Mouse (Mus musculus) hindbrain, postnatal 0 days (tissue): Measurements from ENCODE around the gene Kcnq1. TPM values are rescaled to one million over a fixed set of nuclear protein-coding genes. Genes with fewer than 3 reads are reported as not detected.

Experiments used
- ATAC-seq: fragments of 200-750 bp; cut with Nextera tagmentation; 2 replicates; pipeline ENCODE4 v1.8.0; 2017; ENCODE audit warnings: mild to moderate bottlenecking, moderate TSS enrichment, moderate library complexity
- DNase-seq: peaks from one replicate; pipeline ENCODE4 v3.0.0-alpha.2; 2015; ENCODE audit warnings: low spot score
- H3K27ac ChIP-seq: fragments of 300-500 bp; sonication (generic); 2 replicates; pipeline ENCODE4 v1.5.1; 2014; ENCODE audit warnings: mild to moderate bottlenecking
- H3K27me3 ChIP-seq: fragments of 300-500 bp; sonication (generic); 2 replicates; pipeline ENCODE4 v1.6.1; 2014; ENCODE audit warnings: low read length, mixed read lengths; ENCODE audit not compliant: insufficient read depth
- H3K36me3 ChIP-seq: fragments of 300-500 bp; sonication (generic); 2 replicates; pipeline ENCODE4 v1.6.1; 2014; ENCODE audit warnings: low read length, mixed read lengths; ENCODE audit not compliant: insufficient read depth
- H3K4me1 ChIP-seq: fragments of 300-500 bp; sonication (generic); 2 replicates; pipeline ENCODE4 v1.6.1; 2014; ENCODE audit warnings: antibody characterized with exemption, low read length, mixed read lengths; ENCODE audit not compliant: insufficient read depth
- H3K4me2 ChIP-seq: fragments of 300-500 bp; sonication (generic); 2 replicates; pipeline ENCODE4 v1.6.1; 2014; ENCODE audit warnings: low read depth, mild to moderate bottlenecking, low read length, moderate library complexity, mixed read lengths
- H3K4me3 ChIP-seq: fragments of 300-500 bp; sonication (generic); 2 replicates; pipeline ENCODE4 v1.5.1; 2014; ENCODE audit warnings: low read length
- H3K9ac ChIP-seq: fragments of 300-500 bp; sonication (generic); replicated peaks from 2 replicates; pipeline ENCODE4 v1.6.1; 2014; ENCODE audit warnings: mild to moderate bottlenecking, low read length, moderate library complexity, mixed read lengths
- H3K9me3 ChIP-seq: fragments of 300-500 bp; sonication (generic); 2 replicates; pipeline ENCODE4 v1.6.1; 2016; ENCODE audit warnings: low read length, mixed read lengths
- CTCF ChIP-seq: IDR thresholded peaks from 2 replicates; pipeline ENCODE4 v1.5.1; 2016; ENCODE audit warnings: antibody characterized with exemption, control low read depth, low read depth
- whole genome bisulfite sequencing: fragments of 180-500 bp; shearing (Covaris S2); extraction: QIAGEN DNeasy Blood & Tissue Kit; methylation state at CpG from one replicate; pipeline ENCODE4 v1.1.7; 2014; 5-methylcytosine and 5-hydroxymethylcytosine counted together
- polyA plus RNA-seq: library from polyadenylated mRNA; unstranded; fragments of >200 nt; fragmentation: Nextera tagmentation; extraction: Ambion mirVana; gene quantifications from 2 replicates; pipeline ENCODE4 v1.2.1, GENCODE M21; 2015
- total RNA-seq: library from RNA; depleted of rRNA; stranded (reverse); fragments of >200 nt; gene quantifications from 2 replicates; pipeline ENCODE4 v1.2.3, GENCODE M21; 2014

Gene Kcnq1
- total and polyA plus RNA-seq, 2 experiments from 2014 or later, result 1.4 to 1.9 TPM

DNA sequence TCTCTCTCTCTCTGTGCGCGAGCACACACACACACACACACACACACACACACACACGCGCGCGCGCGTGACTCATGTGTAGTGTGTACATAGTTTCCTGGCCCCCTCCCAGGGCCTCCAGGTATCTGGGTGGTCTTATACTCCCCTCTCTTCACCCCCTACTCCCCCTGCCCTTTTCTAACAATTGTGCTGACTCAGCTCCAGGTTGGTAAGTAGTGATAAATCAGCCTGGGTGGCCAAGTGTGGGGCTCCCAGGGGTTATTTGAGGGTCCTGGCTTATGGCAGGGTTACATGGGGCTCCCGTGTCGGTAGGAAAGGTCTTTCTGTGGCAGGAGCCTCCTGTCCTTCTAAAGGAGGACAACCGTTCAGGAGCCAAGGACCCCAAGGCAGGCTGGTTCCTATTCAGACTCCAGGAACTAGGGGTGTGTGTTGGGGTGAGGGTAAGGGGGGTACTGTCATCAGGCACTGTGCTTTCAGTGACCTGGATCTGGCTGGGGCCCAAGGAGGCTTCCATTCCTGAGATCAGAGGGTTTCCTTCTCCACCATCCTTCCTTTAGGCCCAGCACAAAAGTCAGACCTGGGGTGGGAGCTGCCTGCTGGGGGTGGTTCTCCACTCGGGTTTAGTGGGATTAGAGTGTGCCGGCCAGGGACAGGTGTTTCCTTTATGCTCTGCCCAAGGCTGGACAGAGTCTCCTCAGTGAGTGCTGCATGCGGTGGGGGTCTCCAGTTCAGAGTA lies 52.7 kb downstream of the Kcnq1 start:
- no peak for TF ChIP-seq CTCF
- DNase-seq (no peak), ATAC-seq (no peak)
- Histone ChIP-seq H3K27me3 (0 out of 2 replicates have a peak, but pooled peaks cover 3% of the 10 kb centered on the region), H3K4me3 (no peak overlapping the region), H3K9ac (no peak overlapping the region), H3K27ac (no peak overlapping the region), H3K36me3 (no peaks in the 10 kb centered on the region), H3K9me3 (no peaks in the 10 kb centered on the region), H3K4me2 (no peak overlapping the region), H3K4me1 (peaks cover 6% of the 10 kb centered on the region)
- 76% methylated on average over 12 of the region's 14 CpGs for WGBS

DNA sequence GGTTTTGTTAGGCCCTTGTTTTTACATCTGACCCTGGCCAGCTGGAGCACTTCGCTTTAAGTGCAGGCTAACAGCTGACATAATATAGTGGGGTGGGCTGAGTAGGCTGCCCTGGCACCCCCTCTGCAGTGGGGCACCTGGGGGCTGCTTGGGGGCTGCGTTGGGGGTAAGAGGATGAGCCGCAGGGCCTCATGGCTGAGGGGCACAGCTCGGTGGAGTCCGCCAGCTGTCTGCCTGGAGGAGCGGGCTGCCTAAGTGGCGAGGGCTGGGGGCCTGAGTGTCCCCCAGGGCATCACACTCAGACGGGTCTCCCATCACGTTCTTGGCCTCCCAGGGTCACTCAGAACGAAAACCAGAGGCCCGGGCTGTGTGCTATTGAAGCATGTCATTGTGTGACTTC lies 53.3 kb downstream of the Kcnq1 start:
- no peak for ATAC-seq
- no peak for TF ChIP-seq CTCF
- Histone ChIP-seq H3K27ac (no peak overlapping the region), H3K4me1 (peaks cover under 1% of the 10 kb centered on the region; the same call in 1 of the 2 replicates), H3K36me3 (no peaks in the 10 kb centered on the region), H3K9me3 (no peaks in the 10 kb centered on the region), H3K4me2 (no peak overlapping the region), H3K4me3 (no peak overlapping the region), H3K27me3 (0 out of 2 replicates have a peak, but pooled peaks cover 3% of the 10 kb centered on the region), H3K9ac (no peak overlapping the region)
- WGBS, result 43% methylated on average over 11 of the region's 11 CpGs
- DNase-seq, result no peak

DNA sequence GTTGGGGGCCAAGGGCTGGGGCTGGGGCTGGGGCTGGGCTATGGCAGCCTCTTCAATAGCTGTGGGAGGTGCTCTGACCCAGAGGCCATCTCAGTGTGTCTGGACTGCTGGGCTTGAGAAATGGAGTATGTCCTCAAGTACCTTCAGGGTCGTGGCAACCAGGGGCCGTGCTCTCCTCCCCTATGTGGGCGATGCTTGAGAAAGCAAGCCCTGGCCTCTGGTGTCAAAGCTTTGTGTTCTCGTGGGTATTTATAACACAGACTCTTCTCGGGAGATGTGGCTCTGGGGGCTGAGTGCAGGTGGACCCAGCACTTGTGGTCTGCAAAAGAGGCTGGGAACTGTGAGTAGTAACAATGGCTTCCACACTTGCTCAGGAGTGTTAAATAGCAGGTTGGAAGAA lies 53.9 kb downstream of the Kcnq1 start:
- H3K4me1 ChIP-seq, result no peaks in the 10 kb centered on the region
- no peak for ATAC-seq
- no peaks in the 10 kb centered on the region for H3K36me3 ChIP-seq
- no peaks in the 10 kb centered on the region for H3K9me3 ChIP-seq
- no peak for DNase-seq
- no peaks in the 10 kb centered on the region for H3K27me3 ChIP-seq
- 45% methylated on average over 5 of the region's 5 CpGs for WGBS
- TF ChIP-seq CTCF, result no peak
- no peak overlapping the region for H3K27ac ChIP-seq
- H3K9ac ChIP-seq, result no peak overlapping the region
- H3K4me2 ChIP-seq, result no peak overlapping the region
- no peak overlapping the region for H3K4me3 ChIP-seq

DNA sequence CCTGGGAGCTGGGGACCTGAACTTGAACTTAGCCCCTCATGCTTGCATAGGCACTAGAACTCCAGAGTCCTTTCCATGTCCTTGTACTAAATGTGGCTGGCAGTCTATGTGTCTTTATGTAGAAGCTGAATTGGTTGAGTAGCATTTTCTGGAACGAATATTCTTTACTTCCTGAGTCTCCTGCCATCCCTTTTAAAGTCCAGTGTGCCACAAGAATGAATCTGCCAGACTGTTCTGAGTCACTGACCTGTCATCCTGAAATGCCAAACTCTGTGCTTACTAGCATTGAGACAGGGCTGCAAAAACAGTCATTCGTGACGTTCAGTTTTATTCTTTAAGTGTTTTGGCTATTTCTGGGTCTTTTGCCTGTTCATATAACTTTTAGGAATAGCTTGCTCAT lies 55.9 kb downstream of the Kcnq1 start:
- no peaks in the 10 kb centered on the region for H3K9me3 ChIP-seq
- H3K4me3 ChIP-seq, result no peak overlapping the region
- H3K27ac ChIP-seq, result no peak overlapping the region
- H3K4me1 ChIP-seq, result no peaks in the 10 kb centered on the region
- no peak for DNase-seq
- 72% methylated on average over 3 of the region's 3 CpGs for WGBS
- no peak for TF ChIP-seq CTCF
- H3K36me3 ChIP-seq, result no peaks in the 10 kb centered on the region
- no peak overlapping the region for H3K9ac ChIP-seq
- no peaks in the 10 kb centered on the region for H3K27me3 ChIP-seq
- no peak overlapping the region for H3K4me2 ChIP-seq
- ATAC-seq, result no peak

DNA sequence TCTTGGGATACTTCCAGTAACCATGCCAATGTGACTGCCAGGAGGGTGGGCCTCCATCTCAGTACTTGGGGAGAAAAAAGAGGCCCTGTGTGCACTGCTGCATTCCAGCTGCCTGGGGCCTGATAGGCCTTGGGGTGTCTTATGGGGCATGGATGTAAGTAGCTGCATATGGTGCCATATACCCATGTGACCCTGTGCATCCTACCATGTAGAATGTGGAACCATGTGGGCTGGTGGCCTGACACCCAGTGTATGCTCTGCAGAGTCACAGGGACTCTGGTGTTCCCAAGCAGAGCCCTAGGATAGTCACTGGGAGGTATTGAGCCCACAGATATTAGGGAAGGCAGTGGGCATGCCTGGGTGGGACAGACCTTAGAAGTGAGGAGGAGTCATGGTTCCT lies 57.9 kb downstream of the Kcnq1 start:
- Histone ChIP-seq H3K27ac (no peak overlapping the region), H3K4me2 (no peak overlapping the region), H3K27me3 (no peaks in the 10 kb centered on the region), H3K36me3 (no peaks in the 10 kb centered on the region), H3K9ac (no peak overlapping the region), H3K4me1 (no peaks in the 10 kb centered on the region), H3K9me3 (no peaks in the 10 kb centered on the region), H3K4me3 (no peak overlapping the region)
- no peak for TF ChIP-seq CTCF
- DNase-seq (no peak), ATAC-seq (no peak)

DNA sequence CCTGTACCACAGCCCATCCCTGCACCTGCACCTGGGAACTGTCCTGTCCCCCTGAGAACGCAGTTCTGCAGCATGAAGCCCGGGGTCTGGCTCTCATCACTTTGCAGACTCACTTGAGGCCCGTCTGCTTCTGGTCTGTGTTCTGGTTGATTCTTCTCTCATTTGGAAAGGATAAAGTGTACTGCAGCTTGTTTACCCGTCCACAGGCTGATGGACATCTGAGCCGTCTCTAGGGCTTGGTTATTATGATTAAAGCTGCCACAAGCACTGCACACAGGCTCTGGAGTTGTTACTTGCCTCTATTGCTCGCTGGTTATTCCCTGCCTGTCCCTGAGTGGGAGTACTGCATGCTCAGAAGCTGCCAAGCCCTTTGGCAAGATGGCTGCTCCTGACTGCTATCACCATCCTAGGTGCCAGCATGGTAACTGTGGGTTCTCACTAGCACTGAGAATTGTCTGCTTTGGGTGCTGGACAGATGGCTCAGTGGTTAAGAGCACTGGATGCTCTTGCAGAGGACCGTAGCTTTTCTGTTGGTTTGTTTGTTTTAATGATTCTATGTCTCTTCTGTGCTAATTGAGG lies 59.6 kb downstream of the Kcnq1 start:
- WGBS, result 69% methylated on average over 7 of the region's 7 CpGs
- Histone ChIP-seq H3K4me3 (no peak overlapping the region), H3K27ac (no peak overlapping the region), H3K4me2 (no peak overlapping the region), H3K9ac (no peak overlapping the region), H3K4me1 (no peaks in the 10 kb centered on the region), H3K27me3 (no peaks in the 10 kb centered on the region), H3K9me3 (no peaks in the 10 kb centered on the region), H3K36me3 (no peaks in the 10 kb centered on the region)
- TF ChIP-seq CTCF, result no peak
- DNase-seq, result no peak
- ATAC-seq, result no peak

DNA sequence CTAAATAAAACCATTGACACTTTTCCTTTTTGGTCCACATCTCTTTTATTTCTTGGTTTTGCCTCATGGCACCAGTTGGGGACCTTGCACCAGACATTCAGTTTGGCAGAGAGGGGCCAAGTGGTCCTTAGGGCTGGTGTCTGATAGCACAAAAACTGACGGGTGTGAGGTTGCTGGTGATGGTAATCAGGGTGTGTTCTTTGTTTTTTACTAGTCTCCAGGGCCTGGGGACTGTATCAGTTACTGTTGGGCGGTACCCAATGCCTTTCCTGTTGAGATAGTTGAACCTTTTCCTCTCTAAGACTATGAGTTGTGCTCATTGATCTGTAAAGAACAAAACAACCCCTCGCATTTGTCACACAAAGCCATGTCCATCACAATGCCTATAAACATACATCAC lies 61.1 kb downstream of the Kcnq1 start:
- no peaks in the 10 kb centered on the region for H3K9me3 ChIP-seq
- H3K4me1 ChIP-seq, result no peaks in the 10 kb centered on the region
- no peak overlapping the region for H3K4me3 ChIP-seq
- H3K27ac ChIP-seq, result no peak overlapping the region
- no peak overlapping the region for H3K9ac ChIP-seq
- no peaks in the 10 kb centered on the region for H3K27me3 ChIP-seq
- TF ChIP-seq CTCF, result no peak
- H3K36me3 ChIP-seq, result no peaks in the 10 kb centered on the region
- no peak overlapping the region for H3K4me2 ChIP-seq
- ATAC-seq (no peak), DNase-seq (no peak)
- 83% methylated on average over 3 of the region's 3 CpGs for WGBS
